Mouse (Mus musculus): ENCODE measurements around the gene Hormad1. TPM values are rescaled to one million over a fixed set of nuclear protein-coding genes. Genes with fewer than 3 reads are reported as not detected.
A peak's percentile ranks its signal among the peaks of the same experiment; 100 is the strongest.
"Not testable (repeated sequence)": the region's sequence is repeated elsewhere in the genome, so short reads cannot be mapped to it uniquely, and the experiment has no call there.

Hormad1 gene
- total RNA-seq, 1 experiment from 2014 or later, result not detected

DNA sequence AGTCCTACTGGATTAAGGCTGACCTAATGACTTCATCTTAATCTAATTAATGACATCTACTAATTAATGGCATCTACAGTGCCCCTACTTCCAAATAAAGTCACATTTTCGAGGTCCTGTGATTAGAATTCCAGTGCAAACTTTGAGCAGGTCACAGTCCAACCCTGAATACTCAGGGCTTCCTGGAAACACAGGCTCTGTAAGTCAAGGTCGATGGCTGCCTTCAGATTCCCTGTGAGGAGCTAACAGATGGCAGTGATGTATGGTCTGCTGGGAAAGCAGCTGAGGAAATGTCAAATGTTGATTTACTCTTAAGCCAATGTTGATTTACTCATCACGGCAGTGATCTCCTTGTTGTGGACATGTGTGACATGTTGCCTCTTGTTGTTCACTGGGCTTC lies 5.5 kb upstream of the Hormad1 start:
- ATAC-seq (replicated peaks; ENCODE audit: low read depth, poor library complexity, severe bottlenecking), result no peak

DNA sequence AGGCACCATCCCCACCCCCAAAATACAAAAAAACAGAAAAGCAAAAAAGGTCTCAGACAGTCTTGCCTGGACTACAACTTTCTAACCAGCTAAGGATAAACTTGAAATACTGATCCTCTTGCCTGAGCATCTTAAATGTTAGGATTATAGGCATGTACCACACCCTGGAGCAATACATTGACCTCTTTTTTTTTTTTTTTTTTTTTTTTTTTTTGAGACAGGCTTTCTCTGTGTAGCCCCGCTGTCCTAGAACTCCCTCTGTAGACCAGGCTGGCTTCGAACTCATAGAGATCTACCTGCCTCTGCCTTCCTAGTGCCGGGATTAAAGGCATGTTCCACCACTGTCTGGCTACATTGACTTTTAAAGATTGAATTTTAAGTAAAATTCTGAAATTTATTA lies 1.3 kb downstream of the Hormad1 start:
- no peak for ATAC-seq (replicated peaks; ENCODE audit: low read depth, poor library complexity, severe bottlenecking)

DNA sequence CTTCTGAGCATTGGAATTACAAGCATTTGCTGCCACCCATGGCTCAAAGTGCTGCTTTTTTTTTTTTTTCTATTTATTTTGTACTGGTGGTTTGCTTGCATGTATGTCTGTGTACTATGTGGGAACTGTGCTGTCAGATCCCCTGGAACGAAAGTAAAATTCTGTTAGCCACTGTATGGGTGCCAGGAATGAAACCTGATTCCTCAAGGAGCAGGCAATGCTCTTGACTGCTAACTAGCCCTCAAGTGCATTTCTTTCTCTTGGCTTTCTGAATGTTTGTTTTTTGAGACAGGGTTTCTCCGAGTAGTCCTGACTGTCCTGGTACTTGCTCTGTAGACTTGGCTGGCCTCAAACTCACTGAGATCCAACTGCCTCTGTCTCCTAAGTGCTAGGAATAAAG lies 2.3 kb downstream of the Hormad1 start:
- ATAC-seq (replicated peaks; ENCODE audit: low read depth, poor library complexity, severe bottlenecking), result no peak

DNA sequence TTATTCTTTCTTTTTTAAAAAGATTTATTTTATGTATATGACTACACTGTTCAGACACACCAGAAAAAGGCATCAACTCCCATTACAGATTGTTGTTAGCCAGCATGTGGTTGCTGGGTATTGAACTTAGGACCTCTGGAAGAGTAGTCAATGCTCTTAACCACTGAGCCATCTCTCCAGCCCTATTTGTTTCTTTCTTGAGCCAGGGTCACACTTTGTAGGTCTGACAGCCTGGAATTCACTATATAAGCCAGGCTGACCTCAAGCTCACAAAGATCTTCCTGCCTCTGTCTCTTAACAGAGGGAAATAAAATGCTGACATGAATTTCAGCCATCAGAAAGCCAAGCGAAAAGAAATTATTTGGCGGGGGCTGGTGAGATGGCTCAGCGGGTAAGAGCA lies 10.1 kb downstream of the Hormad1 start:
- no peak for ATAC-seq (replicated peaks; ENCODE audit: low read depth, poor library complexity, severe bottlenecking)

DNA sequence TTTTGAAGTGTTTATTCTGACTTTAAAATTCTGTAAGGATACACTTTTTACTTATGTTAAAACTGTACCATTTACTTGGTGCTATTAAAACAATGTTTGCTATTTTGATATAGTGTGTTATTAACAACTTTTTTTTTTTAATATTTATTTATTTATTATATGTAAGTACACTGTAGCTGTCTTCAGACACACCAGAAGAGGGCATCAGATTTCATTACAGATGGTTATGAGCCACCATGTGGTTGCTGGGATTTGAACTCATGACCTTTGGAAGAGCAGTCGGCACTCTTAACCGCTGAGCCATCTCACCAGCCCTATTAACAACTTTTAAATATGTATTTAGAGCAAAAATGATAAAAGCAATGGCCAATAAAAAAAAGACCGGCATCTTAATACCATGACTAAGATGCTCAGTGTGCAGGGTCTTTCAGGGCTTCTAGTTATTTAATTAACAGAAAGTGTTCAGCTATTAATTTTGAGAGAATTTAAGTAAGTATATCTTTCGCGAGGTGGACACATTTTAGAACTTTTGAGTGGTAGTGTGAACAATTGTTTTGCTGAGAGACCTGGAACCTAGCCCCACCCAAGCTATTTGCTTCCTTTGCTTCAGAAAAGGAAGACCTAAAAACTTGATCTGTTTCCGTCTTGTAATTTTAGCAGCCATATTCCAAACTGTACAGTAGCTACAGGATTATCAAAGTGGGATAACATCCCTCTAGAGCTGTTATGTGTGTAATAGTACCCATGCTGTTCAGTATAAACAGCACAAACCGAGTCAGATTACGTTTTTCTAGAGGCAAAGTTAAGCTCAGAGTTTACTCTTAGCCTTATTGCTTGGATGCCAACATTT lies 28.5 kb downstream of the Hormad1 start:
- ATAC-seq (replicated peaks; ENCODE audit: low read depth, poor library complexity, severe bottlenecking), result peak; percentile 24

DNA sequence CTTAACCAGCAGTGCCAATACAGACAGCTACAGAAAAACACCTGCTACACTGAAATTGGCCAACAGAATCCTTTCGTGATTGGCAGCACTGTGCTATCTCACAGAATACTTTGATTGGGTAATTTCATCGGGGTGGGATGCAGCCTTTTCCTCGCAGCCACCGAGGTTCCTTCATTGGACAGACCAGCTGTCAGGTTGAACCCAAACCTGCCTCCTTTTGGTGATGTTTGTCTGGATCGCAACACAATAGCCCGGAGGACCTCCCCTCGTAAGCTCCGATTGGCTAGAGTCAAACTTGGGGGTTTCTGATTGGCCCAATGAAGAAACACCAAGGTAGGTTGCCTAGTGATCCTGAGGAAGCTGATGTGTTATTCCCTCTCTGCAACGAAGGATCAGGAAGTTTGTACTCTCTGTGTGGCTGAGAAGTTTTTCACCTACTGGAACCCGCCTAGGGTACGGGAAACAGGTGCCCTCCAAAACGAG lies 29.2 kb downstream of the Hormad1 start, which contains the start of gene Golph3l:
TSS of gene Golph3l (plus strand) at position 331 of the 483 bp plus-strand sequence.
- ATAC-seq (replicated peaks; ENCODE audit: low read depth, poor library complexity, severe bottlenecking), result peak; percentile 100

DNA sequence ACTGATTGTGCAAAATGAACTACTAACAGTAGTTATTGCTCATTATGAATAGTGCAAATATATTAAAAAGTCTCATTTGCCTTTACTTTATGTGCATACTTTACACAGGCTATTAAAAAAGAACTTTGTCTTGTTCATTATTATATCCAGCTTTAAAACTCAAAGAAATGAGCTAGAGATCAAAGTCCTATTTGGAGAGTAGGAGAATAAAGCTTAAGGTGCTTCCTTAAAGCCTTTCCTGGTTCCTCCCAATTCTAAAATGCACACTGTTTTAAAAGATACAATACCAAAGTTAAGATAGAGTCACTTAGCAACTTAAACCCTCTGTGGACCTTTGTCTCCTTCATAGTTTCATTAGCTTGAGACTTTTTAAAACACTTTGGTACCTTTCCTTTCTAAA lies 39.3 kb downstream of the Hormad1 start:
- no peak for ATAC-seq (replicated peaks; ENCODE audit: low read depth, poor library complexity, severe bottlenecking)

DNA sequence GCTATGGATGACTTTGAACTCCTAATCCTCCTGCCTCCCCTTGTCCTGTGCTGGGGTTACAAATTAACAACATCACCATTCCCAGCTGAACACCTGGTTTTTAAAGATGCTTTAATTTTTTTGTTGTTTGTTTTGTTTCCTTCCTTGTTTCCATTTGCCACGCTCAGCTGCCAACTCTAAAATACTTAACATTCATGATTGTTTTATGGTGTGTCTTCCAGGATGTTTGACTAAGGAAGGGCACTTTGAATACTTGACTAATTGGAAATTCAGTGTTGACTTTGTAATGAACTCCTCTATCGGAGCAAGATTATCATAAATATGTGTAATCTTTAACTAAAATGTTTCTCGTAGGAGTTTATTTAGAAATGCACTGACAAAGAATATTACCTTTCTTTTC lies 41.8 kb downstream of the Hormad1 start:
- ATAC-seq (replicated peaks; ENCODE audit: low read depth, poor library complexity, severe bottlenecking), result no peak

DNA sequence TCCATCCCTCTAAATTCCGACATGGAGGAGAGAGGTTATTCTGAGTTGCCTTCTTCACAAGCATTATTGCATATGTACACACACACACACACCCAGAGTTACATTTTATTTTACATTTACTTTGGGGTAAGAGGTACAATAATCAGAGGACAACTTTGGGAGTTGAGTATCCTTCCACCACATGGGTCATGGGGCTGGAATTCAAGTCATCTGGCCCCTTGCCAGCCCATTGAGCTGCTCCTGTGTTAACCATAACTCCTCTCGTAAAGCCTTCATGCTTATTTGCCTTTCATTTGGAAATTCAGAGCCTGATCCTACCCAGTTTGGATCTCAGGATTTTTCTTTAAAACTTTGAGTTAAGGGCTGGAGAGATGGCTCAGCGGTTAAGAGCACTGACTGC lies 46.6 kb downstream of the Hormad1 start:
- ATAC-seq (replicated peaks; ENCODE audit: low read depth, poor library complexity, severe bottlenecking), result no peak

DNA sequence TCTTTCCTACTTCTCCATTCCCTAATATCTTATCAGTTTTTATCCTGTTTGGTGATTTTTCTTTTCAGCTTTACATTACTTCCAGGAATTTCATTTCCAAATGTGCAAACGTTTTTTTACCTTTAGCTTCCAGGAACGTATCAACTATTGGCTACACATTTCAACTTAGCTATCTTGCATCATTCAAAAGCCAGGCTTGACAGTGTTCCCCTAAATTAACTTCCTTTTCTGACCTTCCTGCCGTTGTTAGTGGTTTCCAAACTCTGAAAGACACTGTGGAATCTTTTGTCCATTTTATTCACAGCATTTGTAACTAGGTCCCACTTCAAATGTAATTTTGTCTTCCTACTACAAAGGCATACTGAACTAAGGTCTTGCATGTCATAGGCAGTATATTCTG lies 49.7 kb downstream of the Hormad1 start:
- no peak for ATAC-seq (replicated peaks; ENCODE audit: low read depth, poor library complexity, severe bottlenecking)

DNA sequence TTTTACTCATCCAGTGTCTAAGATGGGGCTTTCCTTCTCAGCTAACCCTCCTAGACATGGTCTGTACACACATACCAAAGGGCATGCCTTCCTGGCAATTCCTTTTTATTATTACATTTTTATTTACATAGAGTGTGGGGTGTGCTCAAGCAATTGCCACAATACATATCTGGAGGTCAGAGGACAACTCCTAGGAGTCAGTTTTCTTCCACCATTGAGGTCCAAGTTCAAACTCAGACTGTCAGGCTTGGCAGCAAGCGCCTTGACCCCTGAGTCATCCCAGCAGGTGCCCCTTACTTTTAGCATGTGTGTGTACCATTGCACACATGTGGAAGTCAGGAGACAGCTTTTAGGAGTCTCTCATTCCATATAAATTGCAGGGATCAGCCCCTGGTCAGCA lies 54.5 kb downstream of the Hormad1 start:
- no peak for ATAC-seq (replicated peaks; ENCODE audit: low read depth, poor library complexity, severe bottlenecking)

DNA sequence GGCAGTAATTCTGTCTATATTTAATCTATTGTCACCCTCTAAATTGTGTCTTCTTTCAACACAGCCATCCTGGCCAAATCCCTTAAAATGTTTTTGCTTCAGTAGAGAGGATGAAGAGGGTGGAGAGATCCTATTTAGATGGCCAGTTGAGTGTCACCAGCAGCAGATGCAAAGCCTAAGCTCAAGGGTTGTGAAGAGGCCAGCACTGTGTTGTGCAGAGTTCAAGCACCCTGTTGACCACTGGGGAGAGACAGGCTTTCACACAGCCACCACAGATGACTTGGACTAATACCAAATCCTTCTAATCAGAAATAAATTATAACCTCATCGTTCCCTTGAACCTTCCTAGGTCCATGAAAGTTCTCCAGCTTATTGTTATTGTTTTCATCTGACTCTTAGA lies 59.0 kb downstream of the Hormad1 start:
- no peak for ATAC-seq (replicated peaks; ENCODE audit: low read depth, poor library complexity, severe bottlenecking)

DNA sequence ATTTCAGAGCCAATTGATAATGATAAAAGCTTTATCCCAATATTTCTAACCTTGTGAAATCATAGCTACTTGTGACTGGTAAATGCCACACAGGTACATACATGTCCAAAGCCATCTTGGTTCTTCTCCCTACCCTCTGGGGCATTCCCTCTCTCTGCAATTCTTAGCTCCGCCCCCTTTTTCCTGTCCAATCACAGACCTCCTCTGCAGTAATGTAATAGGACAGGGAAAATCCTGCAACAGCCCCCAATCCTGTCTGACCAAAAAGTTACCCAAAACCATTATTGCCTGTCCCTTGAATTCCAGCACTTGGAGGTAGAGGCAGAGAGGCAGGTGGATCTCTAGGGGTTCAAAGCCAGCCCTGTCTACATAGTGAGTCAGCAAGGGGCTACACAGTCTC lies 61.8 kb downstream of the Hormad1 start:
- no peak for ATAC-seq (replicated peaks; ENCODE audit: low read depth, poor library complexity, severe bottlenecking)

DNA sequence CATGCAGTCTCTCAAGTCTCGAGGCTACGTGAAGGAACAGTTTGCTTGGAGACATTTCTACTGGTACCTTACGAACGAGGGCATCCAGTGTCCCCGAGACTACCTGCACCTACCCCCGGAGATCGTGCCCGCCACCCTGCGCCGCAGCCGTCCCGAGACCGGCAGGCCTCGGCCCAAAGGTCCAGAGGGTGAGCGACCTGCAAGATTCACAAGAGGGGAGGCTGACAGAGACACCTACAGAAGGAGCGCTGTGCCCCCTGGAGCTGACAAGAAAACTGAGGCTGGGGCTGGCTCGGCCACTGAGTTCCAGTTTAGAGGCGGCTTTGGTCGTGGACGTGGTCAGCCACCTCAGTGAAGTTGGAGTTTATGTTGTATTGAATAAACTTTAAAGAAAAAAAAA lies 62.9 kb downstream of the Hormad1 start:
- ATAC-seq (replicated peaks; ENCODE audit: low read depth, poor library complexity, severe bottlenecking), result not testable (repeated sequence)

DNA sequence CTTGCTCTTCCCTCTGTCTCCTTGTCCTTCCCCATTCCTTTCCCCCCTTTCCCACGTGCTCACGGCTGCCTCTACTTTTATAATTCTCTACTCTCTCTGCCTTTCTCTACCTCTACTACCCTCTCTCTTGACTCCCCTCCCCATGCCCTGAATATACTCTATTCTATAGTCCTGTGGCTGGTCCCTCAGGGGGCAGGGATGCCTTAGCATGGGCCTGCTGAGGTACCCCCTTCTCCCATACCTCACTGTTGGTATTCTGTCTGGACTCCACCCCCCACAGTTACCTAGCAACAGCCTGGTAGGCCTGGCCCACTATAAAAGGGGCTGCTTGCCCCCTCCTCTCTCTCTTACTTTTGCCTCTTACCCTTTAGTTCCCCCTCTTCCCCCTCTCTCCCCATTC lies 64.1 kb downstream of the Hormad1 start:
- ATAC-seq (replicated peaks; ENCODE audit: low read depth, poor library complexity, severe bottlenecking), result no peak

DNA sequence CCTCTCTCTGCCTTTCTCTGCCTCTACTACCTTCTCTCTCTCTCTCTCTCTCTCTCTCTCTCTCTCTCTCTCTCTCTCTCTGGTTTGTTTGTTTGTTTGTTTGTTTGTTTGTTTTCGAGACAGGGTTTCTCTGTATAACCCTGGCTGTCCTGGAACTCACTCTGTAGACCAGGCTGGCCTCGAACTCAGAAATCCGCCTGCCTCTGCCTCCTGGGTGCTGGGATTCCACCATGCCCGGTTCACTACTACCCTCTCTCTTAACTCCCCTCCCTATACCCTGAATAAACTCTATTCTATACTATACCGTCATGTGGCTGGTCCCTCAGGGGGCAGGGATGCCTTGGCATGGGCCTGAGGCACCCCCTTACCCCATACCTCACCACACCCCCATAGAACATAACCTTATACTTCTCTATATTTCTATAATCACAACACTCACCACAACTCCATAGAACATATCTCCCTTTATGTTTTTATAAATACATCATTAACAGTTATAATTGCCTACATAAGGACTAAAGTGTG lies 64.6 kb downstream of the Hormad1 start:
- ATAC-seq (replicated peaks; ENCODE audit: low read depth, poor library complexity, severe bottlenecking), result not testable (repeated sequence)

DNA sequence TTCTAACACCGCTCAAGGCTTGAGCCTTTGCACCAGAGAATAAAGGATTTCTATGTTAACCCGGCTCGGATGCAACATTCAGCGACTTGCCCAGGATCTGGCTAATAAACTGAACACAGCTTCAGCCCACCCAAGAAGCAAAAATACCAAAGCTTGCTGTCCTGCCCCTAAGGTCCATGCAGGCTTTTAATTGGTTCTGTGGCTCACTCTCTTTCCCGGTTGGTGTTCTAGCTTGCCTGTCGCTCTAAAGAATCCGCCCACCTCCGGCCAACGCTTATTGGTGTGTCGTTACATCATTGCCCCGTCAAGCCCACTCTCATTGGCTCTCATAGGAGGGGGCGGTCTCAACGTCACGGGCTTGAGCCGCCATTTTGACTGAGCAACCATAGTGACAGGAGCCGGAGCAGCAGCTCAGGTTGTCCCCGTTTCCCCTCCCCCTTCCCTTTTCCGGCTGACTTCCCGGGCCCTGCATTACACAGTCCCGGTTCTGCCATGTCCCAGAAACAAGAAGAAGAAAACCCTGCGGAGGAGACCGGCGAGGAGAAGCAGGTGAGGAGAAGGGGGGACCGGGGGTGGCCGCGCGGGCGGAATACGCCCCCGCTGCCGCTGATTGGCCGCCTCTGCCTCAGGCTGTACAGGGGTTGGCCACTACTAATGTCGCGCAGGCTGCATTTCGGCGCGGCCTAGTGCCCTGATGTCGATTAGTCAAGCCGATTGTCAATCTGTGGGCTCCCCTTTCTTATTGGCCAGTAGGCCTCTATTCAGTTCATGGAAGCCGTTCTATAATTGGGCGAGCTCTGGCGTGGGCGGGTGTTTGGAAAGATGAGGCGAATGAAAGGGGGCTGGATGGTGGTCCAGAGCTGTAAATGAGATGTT lies 65.4 kb downstream of the Hormad1 start, which contains the start of gene Ensa:
TSS of gene Ensa (plus strand) at position 366 of the 876 bp plus-strand sequence.
- ATAC-seq (replicated peaks; ENCODE audit: low read depth, poor library complexity, severe bottlenecking), result peak; percentile 95

DNA sequence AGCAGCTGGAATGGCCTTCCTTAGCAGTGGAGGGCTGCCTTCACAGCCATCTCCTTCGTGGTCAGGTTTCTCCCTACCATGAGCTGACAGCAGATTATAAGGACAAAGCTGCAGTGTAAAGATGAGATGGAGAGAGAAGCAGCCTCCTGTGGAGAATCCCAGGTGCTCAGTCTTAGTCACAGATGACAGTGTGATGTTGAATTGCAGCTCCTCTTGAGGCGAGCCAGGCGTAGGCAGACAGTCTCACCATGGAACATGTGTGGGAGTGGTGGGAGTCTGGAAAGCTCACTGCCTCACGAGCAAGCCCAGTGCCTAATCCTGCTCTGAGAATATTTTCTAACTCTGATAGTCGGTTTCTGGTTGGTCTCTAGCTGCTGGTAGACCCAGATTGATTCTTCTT lies 68.3 kb downstream of the Hormad1 start:
- no peak for ATAC-seq (replicated peaks; ENCODE audit: low read depth, poor library complexity, severe bottlenecking)

DNA sequence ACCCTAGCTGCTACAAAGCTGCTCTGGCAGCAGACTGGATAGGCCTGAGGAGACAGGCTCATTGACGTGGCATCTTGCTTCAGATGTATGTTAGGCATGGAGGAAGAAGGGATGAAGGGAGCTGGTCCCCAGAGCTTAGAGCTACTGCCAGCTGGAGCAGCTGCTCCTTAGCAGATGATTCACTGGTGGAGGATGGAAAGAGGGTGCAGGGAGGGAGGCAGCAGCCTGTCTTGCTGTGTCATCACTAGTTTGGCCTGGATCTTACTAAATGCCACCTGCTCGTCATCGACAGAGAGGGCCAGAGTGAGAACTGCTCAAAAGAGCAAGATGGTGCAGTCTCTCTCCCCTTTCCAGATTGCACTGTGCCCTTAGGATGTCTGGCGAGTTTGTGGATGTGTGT lies 70.3 kb downstream of the Hormad1 start:
- no peak for ATAC-seq (replicated peaks; ENCODE audit: low read depth, poor library complexity, severe bottlenecking)

DNA sequence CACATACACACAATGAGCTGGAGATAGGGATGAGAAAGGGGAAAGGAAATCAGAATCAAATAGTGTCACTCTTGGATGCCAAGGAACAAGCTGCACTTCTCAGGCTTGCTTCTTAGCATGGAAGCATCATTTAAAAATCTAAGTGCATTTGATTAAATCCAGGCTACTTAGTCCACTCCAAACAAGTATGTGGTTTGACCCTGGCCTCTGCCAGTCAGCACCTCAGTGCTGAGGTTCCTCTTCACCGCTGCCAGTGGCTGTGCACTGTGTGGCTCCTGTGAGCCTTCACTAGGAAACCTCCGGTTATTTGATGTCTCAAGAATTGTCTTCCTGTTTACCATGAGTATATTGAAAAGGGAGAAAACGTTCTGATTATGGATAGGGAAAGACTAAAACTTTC lies 71.4 kb downstream of the Hormad1 start:
- ATAC-seq (replicated peaks; ENCODE audit: low read depth, poor library complexity, severe bottlenecking), result no peak

DNA sequence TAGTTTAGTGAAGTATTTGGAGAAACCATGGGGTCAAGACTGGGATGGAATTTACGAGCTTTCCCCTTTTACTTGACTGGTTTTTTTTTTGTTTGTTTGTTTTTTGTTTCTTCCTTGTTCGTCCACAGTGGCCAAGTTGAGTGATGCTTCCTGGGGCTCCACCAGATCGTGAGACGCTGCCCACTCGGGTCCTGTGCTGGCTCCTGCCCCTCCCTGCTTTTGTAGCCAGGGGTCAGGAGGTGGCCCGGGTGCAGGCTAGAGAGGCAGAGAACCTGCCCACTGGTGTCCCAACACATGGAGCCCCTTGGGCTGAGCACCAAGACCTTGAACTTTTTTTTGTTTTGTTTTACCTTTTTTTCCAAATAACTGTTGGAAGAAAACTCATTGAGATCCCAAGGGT lies 71.8 kb downstream of the Hormad1 start:
- no peak for ATAC-seq (replicated peaks; ENCODE audit: low read depth, poor library complexity, severe bottlenecking)

Measured in common myeloid progenitor, adult 5-6 weeks (primary cell).